Mouse (Mus musculus): Measurements from ENCODE around the gene Gm28308.

The Gm28308 gene

GRCm38 (mm10) chr6:52213119-52213986 is at the start of gene Gm28308, which contains the start of gene Hoxa3:
Gene Gm28308, minus strand, starts transcription at chr6:52213339.
Gene Hoxa3, minus strand, starts transcription at chr6:52213336.
- DNase-seq = no peak

- DNase-seq = no peak
Measured at GRCm38 (mm10) chr6:52262463-52263320, 49.6 kb upstream of the Gm28308 start.

- no peak for DNase-seq
Measured at GRCm38 (mm10) chr6:52261751-52262462, 48.8 kb upstream of the Gm28308 start.

- DNase-seq = no peak
Measured at GRCm38 (mm10) chr6:52260654-52261575, 47.8 kb upstream of the Gm28308 start, which contains the start of gene Hoxa13. Gene Hoxa13, minus strand, starts transcription at chr6:52260880.

GRCm38 (mm10) chr6:52259811-52260261 is 46.7 kb upstream of the Gm28308 start:
- no peak for DNase-seq

GRCm38 (mm10) chr6:52259081-52259790 is 46.1 kb upstream of the Gm28308 start:
- no peak for DNase-seq

GRCm38 (mm10) chr6:52256956-52257355 is 43.8 kb upstream of the Gm28308 start:
- DNase-seq = peak; percentile 33

GRCm38 (mm10) chr6:52253511-52254500 is 40.7 kb upstream of the Gm28308 start:
- no peak for DNase-seq

GRCm38 (mm10) chr6:52252775-52253376 is 39.7 kb upstream of the Gm28308 start:
- DNase-seq = no peak

- no peak for DNase-seq
Measured at GRCm38 (mm10) chr6:52252016-52252774, 39.1 kb upstream of the Gm28308 start.

GRCm38 (mm10) chr6:52251177-52251879 is 38.2 kb upstream of the Gm28308 start:
- no peak for DNase-seq

GRCm38 (mm10) chr6:52249826-52250225 is 36.7 kb upstream of the Gm28308 start:
- no peak for DNase-seq

GRCm38 (mm10) chr6:52249415-52249738 is 36.2 kb upstream of the Gm28308 start:
- no peak for DNase-seq

GRCm38 (mm10) chr6:52248638-52249414 is 35.7 kb upstream of the Gm28308 start:
- no peak for DNase-seq

- DNase-seq = no peak
Measured at GRCm38 (mm10) chr6:52247766-52248637, 34.9 kb upstream of the Gm28308 start.

GRCm38 (mm10) chr6:52246916-52247315 is 33.8 kb upstream of the Gm28308 start:
- DNase-seq = no peak

All from cerebellum, adult 11 months (tissue).